Comparison of ENCODE assay signal across 8 mouse cellular contexts in genomic region chr16:11176884-11177244, GRCm38 (mm10). TPM values are rescaled to one million over a fixed set of nuclear protein-coding genes. Genes with fewer than 3 reads are reported as not detected.
DNase-seq lines count a peak whose midpoint lies in the region; ATAC-seq and TF ChIP-seq lines count a peak whose summit lies in the region.

No protein-coding gene starts in this region.

- no peaks in the 10 kb centered on the region for H3K27me3 ChIP-seq in embryonic facial prominence, embryonic 12.5 days
- H3K27me3 ChIP-seq in intestine, embryonic 14.5 days (replicated peaks; ENCODE audit: control insufficient read depth, insufficient read depth, low read length) = no peaks in the 10 kb centered on the region
- no peaks in the 10 kb centered on the region for H3K27me3 ChIP-seq in myocyte (ENCODE audit: control insufficient read depth, insufficient read depth, insufficient read length)

- no peak for DNase-seq in layer of hippocampus, adult 2 months (ENCODE audit: low spot score in 2 of 2)
- DNase-seq in layer of hippocampus, adult 8-10 months (ENCODE audit: low spot score in 2 of 2) = no peak
- DNase-seq in intestine, embryonic 14.5 days (ENCODE audit: low spot score) = no peak
- no peak for DNase-seq in embryo, embryonic 10.5 days (ENCODE audit: low spot score)
- DNase-seq in Muller cell, postnatal 12 days (ENCODE audit: inconsistent ontology term) = no peak
- DNase-seq in urinary bladder, postnatal 10 days (ENCODE audit: low spot score) = no peak

- no peak for ATAC-seq in embryonic facial prominence, embryonic 12.5 days (ENCODE audit: insufficient number of reproducible peaks, insufficient read depth, low FRiP score, low TSS enrichment)
- ATAC-seq in intestine, embryonic 14.5 days (replicated peaks; ENCODE audit: low FRiP score, low TSS enrichment, low read depth) = no peak

- peak overlapping the region; percentile 65 for H3ac ChIP-seq in myocyte (ENCODE audit: control insufficient read depth, insufficient read length)

- peak overlapping the region; percentile 80 for H3K4me2 ChIP-seq in embryonic facial prominence, embryonic 12.5 days (replicated peaks)
- H3K4me2 ChIP-seq in intestine, embryonic 14.5 days (ENCODE audit: low read length) = peak overlapping the region; percentile 84
- peak overlapping the region; percentile 91 for H3K4me2 ChIP-seq in myocyte (ENCODE audit: low read depth)

- no peaks in the 10 kb centered on the region for H3K36me3 ChIP-seq in embryonic facial prominence, embryonic 12.5 days
- no peaks in the 10 kb centered on the region for H3K36me3 ChIP-seq in intestine, embryonic 14.5 days (ENCODE audit: control insufficient read depth, insufficient read depth, low read length)
- no peaks in the 10 kb centered on the region for H3K36me3 ChIP-seq in myocyte (ENCODE audit: control insufficient read depth, insufficient read depth)

- TF ChIP-seq POLR2A in myocyte (IDR thresholded peaks at IDR 0.05; ENCODE audit: insufficient read length, low read depth) = no peak

- H3K4me3 ChIP-seq in layer of hippocampus, adult 2 months = peak overlapping the region; percentile 99
- peak overlapping the region; percentile 86 for H3K4me3 ChIP-seq in embryonic facial prominence, embryonic 12.5 days
- peak overlapping the region; percentile 97 for H3K4me3 ChIP-seq in intestine, embryonic 14.5 days (ENCODE audit: low read depth, low read length)
- H3K4me3 ChIP-seq in myocyte = peak overlapping the region; percentile 74

- no peak for TF ChIP-seq CTCF in layer of hippocampus, adult 2 months (conservative IDR thresholded peaks at IDR 0.05)

- 0 out of 2 replicates have a peak, but pooled peaks cover 3% of the 10 kb centered on the region for H3K4me1 ChIP-seq in embryonic facial prominence, embryonic 12.5 days
- H3K4me1 ChIP-seq in intestine, embryonic 14.5 days (replicated peaks; ENCODE audit: control insufficient read depth, insufficient read depth, low read length) = no peaks in the 10 kb centered on the region; the same call in none of the 2 replicates

- WGBS in embryonic facial prominence, embryonic 12.5 days = 2% methylated on average over 4 of the region's 4 CpGs
- WGBS in intestine, embryonic 14.5 days = 5% methylated on average over 4 of the region's 4 CpGs

- peaks cover 35% of the 10 kb centered on the region for H3K79me2 ChIP-seq in myocyte (ENCODE audit: control insufficient read depth, insufficient read depth)

- H3K9ac ChIP-seq in embryonic facial prominence, embryonic 12.5 days = peak overlapping the region; percentile 73; the same call in 1 of the 2 replicates
- H3K9ac ChIP-seq in intestine, embryonic 14.5 days (ENCODE audit: low read length) = peak overlapping the region; percentile 85

- no peaks in the 10 kb centered on the region for H3K9me3 ChIP-seq in embryonic facial prominence, embryonic 12.5 days
- H3K9me3 ChIP-seq in intestine, embryonic 14.5 days (ENCODE audit: control insufficient read depth, low read length) = no peaks in the 10 kb centered on the region

- peak overlapping the region; percentile 94 for H3K27ac ChIP-seq in layer of hippocampus, adult 2 months
- no peak overlapping the region for H3K27ac ChIP-seq in embryonic facial prominence, embryonic 12.5 days
- H3K27ac ChIP-seq in intestine, embryonic 14.5 days (ENCODE audit: low read depth) = no peak overlapping the region

TF ChIP-seq in myocyte, 11 proteins besides CTCF, POLR2A, EP300 and RAD21:
- TF ChIP-seq TCF3 (IDR thresholded peaks at IDR 0.05; ENCODE audit: insufficient read length, low read depth) (no peak), USF1 (IDR thresholded peaks at IDR 0.05; ENCODE audit: low read depth) (no peak), POLR2AphosphoS2 (IDR thresholded peaks at IDR 0.05; ENCODE audit: insufficient read length, low read depth) (no peak), MAX (IDR thresholded peaks at IDR 0.05; ENCODE audit: low read depth) (no peak), SRF (IDR thresholded peaks at IDR 0.05; ENCODE audit: control insufficient read depth, insufficient read length, low read depth) (no peak)

RNA-seq across cellular contexts. Expression of gene Zc3h7a, which starts 0.7 kb away (rescaled TPM):
- 10 to 100 TPM; 74.5 to 96.1 TPM for total RNA-seq in layer of hippocampus, adult 2 months (2021)
- total RNA-seq in layer of hippocampus, adult 8-10 months (2022) = 100 to 1,000 TPM in 1 of 4 experiments, 10 to 100 TPM in 3; 72.6 to 102 (median 80.1) TPM
- polyA plus RNA-seq in embryonic facial prominence, embryonic 12.5 days (2016; fragmentation: Nextera tagmentation; extraction: Ambion mirVana) = 112 TPM in 2 replicates
- 94.7 and 107 TPM in 2 replicates for polyA plus RNA-seq in intestine, embryonic 14.5 days (2014; fragmentation: Nextera tagmentation; extraction: Ambion mirVana)
- polyA plus RNA-seq in myocyte (2012; fragmentation: generic; extraction: Trizol) = 11.4 TPM

RNA-seq across cellular contexts. Expression of gene Rsl1d1, which starts 26.3 kb away (rescaled TPM):
- 10 to 100 TPM; 54.1 to 58.0 TPM for total RNA-seq in layer of hippocampus, adult 2 months (2021)
- total RNA-seq in layer of hippocampus, adult 8-10 months (2022) = 10 to 100 TPM; 53.9 to 58.9 (median 55.8) TPM
- polyA plus RNA-seq in embryonic facial prominence, embryonic 12.5 days (2016; fragmentation: Nextera tagmentation; extraction: Ambion mirVana) = 198 and 211 TPM in 2 replicates
- polyA plus RNA-seq in intestine, embryonic 14.5 days (2014; fragmentation: Nextera tagmentation; extraction: Ambion mirVana) = 216 and 230 TPM in 2 replicates
- 42.9 TPM for polyA plus RNA-seq in myocyte (2012; fragmentation: generic; extraction: Trizol)

RNA-seq across cellular contexts. Expression of gene Txndc11, which starts 42.4 kb away (rescaled TPM):
- total RNA-seq in layer of hippocampus, adult 2 months (2021) = 10 to 100 TPM; 30.5 to 31.5 TPM
- total RNA-seq in layer of hippocampus, adult 8-10 months (2022) = 10 to 100 TPM; 27.5 to 31.0 (median 29.2) TPM
- 40.2 and 41.7 TPM in 2 replicates for polyA plus RNA-seq in embryonic facial prominence, embryonic 12.5 days (2016; fragmentation: Nextera tagmentation; extraction: Ambion mirVana)
- 34.8 and 39.2 TPM in 2 replicates for polyA plus RNA-seq in intestine, embryonic 14.5 days (2014; fragmentation: Nextera tagmentation; extraction: Ambion mirVana)
- polyA plus RNA-seq in myocyte (2012; fragmentation: generic; extraction: Trizol) = 9.7 TPM
